Mouse (Mus musculus): ENCODE results near the gene Adamts15.

GRCm38 (mm10) chr9:30916266-30916968 is 5.8 kb downstream of the Adamts15 start:
- TF ChIP-seq CTCF (conservative IDR thresholded peaks at IDR 0.05; ENCODE audit: low read length) = no peak
- no peak for TF ChIP-seq POU5F1 (IDR thresholded peaks at IDR 0.05; ENCODE audit: borderline replicate concordance, low read length)
- TF ChIP-seq NANOG (IDR thresholded peaks at IDR 0.05; ENCODE audit: borderline replicate concordance, low read length) = no peak

Data from E14TG2a.4 (cell line).